Mouse (Mus musculus): ENCODE results near the gene Ttc34. TPM values are rescaled to one million over a fixed set of nuclear protein-coding genes. Genes with fewer than 3 reads are reported as not detected.
A peak's percentile ranks its signal among the peaks of the same experiment; 100 is the strongest.

The Ttc34 gene
- total RNA-seq, 2 experiments from 2014 or later, result 0.14 TPM; not detected in 1

DNA sequence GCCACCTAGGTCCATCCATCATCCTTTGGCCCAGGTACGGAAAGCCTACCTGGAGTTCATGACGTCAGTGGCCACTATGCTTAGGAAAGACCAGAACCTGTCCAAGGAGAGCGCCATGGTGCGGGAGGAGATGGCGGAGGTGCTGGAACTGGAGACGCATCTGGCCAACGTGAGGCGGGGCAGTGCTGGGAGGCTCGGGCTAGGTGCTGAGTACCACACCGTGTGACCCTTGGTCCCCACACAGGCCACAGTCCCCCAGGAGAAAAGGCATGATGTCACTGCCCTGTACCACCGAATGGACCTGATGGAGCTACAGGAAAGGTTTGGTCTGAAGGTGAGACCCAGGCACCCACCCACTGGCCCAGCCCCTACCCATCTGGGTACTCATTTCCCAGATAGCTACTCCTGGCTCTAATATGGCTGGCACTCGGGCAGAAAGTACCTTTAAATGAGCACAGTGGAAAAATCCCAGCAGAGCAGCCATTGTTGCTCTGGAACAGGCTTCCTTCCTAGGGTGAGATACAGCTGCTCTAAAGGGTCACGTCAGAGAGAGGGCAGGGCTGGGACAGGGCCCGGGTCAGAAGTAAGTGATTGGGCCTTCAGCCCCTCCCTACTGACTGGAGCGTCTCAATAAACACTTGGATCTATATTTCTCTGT lies 50.5 kb downstream of the Ttc34 start:
- no peak for DNase-seq
- intact Hi-C loops (cut with DNase I), result no loop called here

DNA sequence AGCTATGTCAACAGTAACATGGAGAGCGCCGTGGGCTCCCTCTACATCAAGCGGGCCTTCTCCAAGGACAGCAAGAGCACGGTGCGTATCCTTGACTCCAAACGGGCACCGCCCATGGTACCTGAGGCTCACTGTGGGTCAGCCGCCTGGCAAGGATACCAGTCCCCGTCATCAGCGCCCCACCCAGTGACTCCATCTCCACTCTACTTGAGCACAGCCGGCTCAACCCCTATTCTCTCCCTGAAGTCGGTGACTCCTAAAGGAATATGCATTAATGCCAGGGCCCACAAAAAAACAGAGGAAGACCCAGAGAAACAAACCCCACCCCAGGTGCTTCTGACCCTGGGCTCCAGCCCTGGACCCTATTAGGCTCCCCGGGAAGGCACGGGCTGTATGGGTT lies 53.6 kb downstream of the Ttc34 start:
- no peak for DNase-seq
- intact Hi-C loops (cut with DNase I), result no loop called here

DNA sequence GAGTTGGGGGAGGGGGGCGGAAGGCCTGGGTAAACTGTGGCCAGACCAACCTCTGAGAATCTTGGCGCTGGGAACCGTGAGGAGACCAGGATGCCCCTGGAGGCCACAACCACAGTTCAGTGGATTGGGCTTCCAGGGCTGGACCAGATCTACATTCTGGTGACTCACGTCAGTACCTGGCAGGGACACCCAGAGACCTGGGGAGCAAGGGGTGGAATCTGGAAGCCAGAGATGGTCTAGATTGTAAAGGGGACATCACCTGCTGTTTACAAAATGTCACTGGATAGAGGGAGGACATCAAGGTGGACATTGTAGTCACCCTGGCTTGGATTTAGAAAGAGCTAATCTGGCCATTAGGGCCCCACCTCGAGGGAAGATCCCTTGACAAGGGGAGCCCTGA lies 58.3 kb downstream of the Ttc34 start:
- intact Hi-C loops (cut with DNase I), result no loop called here
- no peak for DNase-seq

DNA sequence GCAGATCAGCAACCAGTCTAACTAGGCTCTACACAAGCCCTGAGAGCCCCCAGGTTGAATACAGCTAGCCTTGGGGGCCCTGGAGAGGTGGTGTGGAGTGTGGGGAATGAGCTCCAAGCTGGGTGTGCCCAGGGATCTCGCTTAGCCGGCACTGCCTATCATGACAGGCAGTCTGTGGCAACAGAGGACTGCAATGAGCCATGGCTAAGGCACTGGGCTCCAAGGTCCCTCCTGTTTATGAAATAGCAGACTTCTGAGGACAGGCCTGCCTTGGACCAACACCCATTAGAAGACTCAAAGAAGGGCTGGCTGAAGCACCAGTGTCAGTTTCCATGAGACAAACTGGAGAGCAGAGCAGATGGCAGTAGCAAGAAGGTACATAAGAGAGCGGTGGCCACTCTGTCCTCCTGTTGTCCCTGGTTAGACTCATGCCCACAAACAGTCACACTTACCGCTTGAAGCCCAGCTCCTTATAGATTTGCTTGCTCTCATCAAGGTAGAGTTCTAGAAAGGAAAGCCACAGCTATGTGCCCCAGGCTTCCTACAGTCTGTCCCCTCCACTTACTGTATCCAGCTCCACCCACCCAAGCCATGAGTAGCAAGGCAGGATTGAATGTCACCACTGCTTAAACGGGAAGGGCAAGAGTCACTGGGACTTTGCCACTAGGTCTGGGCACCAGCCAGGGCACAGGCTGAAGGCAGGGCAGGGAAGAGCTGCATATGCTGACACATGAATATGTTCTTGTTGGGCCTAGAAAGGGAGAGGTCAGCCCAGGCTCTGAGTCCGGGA lies 60.6 kb downstream of the Ttc34 start:
- no peak for DNase-seq
- intact Hi-C loops (cut with DNase I), result no loop called here

DNA sequence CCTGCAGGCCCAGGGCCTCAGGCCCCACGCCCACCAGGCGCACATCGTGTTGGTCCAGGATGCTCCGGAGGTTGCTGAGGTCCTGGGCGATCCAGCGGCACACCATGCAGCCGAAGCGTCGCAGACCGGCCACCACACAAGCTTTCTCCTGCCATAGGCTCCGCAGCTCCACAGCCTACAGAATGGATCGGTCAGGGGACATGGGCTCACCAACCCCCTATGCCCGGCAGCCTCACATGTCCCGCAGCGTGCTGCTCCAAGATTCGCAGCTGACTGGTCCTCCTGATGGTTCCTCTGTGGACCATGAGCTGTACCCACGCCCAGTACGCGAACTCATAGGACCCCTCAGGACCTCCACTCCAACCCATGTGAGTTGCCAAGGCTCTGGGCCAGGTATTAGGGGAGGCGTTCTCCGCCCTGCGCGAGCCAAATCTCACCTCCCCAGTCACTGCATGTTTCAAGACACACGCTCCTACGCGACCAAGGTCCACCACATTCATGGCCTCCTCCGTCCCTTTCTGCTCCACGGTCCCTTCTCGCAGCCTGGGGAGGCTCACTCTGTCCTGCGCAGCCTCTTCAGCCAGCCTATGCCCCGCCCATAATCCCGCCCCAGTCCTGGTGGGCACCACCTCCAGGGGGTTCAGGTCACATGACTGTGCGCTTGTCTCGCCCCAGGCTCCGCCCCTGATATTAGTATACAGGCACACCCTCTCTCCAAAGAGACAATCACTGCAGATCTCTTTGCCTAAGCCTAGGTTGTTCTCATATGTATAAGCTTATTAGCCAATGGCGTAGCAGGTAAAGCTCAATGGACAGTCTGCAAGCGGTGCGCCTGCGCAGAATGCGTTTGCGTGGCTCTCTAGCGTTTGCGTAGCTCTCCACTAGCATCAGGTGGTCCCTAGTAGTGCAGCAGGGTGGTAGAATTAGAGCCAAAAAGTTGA lies 61.5 kb downstream of the Ttc34 start, which contains the start of gene Fam213b:
Gene Fam213b (minus strand): TSS at position 630 of the 941 bp plus-strand sequence.
- intact Hi-C loops (cut with DNase I), result no loop called here
- DNase-seq, result peak; percentile 72 to 74

DNA sequence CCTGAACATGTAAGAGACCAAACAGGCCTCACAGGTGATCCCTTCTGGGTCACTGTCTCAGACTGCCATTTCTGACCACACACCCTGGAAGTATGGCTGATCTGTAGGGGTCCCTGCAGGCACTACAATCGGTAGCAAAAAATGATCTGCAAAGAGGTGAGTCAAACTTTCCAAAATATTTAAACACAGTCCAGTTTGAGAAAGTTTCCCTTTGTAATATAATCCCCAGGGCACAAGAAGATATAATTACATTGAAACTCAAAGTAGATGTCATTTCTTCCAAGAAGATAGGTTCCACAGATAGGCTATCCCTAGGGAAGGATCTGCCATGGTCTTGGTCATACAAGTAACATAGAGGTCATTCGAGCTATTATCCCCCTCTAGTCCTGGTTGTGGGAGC lies 65.1 kb downstream of the Ttc34 start:
- intact Hi-C loops (cut with DNase I), result no loop called here

DNA sequence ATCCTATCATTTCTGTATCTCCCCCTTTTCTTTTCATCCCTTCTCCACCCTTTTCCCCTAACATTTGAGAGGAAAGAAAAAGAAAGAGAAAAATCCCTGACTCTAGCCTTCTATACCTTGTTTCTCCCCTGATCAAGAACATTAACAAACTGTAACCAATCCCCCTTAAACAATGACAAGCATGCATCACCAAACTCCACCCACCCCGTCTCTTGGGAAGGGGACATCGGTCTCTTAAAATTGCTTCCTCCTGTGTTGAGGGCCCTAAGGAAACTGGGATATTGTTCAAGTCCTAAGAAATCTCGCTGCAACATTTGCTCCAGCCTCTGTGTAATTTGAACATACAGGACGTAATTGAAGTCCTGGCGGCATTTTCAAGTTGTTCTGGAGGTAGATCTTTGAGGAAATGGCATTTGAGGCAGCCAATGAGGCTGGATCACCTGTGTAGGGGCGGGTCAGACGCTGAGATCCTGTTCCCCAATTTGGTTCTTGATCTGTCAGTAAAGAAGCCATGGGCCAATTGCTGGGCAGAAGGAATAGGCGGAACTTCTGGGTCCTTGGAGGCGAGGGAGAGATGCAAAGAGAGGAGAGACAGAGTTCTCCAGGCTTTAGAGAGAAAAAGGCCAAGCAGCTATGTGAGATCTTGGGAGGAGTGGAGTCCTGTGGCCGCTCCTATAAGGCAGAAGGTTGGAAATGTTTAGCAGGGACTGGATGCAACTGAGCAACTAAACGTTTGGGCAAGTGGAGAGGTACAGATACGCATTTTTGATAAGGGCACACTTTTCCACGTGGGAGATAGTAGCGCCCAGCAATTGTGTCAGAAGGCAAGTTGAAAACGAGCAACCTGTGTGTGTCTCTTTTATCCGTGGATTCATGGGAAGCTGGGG lies 67.2 kb downstream of the Ttc34 start:
- intact Hi-C loops (cut with DNase I), result no loop called here
- DNase-seq, result peak; percentile 60 to 68

More for the DNA sequence above, 65.1 kb downstream of the Ttc34 start:
- DNase-seq, result no peak

DNA sequence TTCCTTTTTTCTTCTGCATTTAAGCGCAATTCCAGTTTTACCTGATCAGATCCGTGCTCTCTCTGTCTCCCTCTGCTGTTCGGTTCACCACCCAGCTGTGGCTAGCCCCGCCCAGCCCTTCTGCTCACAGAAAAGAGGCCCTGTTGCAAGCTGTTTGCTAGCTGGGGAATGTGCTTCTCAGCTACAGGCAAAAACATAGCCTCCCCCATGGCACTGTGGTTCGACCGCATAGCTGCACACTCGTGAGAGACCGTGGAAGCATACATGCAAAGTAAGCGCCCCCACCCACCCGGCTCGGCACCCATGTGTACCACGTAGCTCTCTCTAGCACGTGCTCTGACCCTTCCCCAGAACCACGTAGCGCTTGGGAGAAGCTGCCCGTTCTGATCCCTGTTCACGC lies 70.6 kb downstream of the Ttc34 start:
- DNase-seq, result peak; percentile 64 to 69
- intact Hi-C loops (cut with DNase I), result loop anchor here (1.0 kb wide), 1 partner anchor 30 kb away; no protein-coding TSS in a partner anchor

DNA sequence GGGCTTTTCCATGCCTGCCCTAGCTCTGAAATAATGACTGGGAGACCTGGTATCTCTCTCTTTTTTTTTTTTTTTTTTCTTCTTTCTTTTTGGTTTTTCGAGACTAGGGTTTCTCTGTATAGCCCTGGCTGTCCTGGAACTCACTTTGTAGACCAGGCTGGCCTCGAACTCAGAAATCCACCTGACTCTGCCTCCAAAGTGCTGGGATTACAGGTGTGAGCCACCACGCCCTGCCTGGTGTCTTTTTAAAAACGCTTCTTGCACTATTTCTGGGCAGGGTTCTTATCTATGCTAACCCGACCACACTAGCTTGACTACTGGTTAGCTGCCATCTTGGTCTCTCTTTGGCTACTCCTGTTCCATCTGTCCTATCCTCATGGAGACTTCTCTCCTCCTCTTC lies 71.2 kb downstream of the Ttc34 start:
- intact Hi-C loops (cut with DNase I), result no loop called here
- no peak for DNase-seq

DNA sequence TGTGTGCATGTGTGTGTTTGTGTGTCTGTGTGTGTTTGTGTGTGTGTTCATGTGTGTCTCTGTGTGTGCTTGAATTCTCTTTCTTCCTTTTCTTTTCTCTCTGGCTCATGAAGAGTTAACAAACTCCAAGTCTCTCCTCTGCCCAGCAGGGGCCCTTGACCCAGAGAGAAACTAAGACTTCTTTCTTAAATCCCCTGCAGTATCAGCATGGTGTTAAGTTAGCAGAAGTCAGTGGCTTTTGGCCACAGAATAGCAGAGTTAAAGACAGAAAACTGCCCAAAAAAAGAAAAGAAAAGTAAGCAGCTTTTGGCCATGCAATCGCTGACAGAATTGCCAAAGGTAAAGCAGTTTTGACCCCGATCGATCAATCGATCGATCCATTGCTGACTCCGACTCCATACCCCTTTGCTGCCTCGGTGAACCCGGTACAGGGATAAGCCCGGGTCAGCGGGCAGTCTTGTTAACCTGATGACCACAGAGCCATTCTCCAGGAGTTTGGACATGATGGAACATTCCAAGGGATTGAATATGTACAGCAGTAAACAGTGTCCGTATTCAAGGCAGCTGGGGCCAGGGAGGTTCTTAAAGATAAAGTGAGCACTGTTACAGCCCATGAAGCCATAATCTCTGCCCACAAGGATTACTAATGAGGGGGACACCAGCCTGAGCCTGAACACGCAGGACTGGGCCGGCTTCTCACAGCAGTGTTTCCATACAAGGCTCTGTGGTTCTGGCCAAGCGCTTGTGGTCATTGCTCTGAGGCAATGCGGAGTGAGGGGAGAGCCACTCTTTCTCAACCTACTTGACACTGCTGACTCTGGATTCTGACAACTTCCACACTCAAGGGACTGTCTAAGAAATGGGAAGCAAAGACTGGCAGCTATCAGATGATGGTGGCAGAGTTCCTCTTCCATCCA lies 73.6 kb downstream of the Ttc34 start:
- DNase-seq, result no peak
- intact Hi-C loops (cut with DNase I), result no loop called here

DNA sequence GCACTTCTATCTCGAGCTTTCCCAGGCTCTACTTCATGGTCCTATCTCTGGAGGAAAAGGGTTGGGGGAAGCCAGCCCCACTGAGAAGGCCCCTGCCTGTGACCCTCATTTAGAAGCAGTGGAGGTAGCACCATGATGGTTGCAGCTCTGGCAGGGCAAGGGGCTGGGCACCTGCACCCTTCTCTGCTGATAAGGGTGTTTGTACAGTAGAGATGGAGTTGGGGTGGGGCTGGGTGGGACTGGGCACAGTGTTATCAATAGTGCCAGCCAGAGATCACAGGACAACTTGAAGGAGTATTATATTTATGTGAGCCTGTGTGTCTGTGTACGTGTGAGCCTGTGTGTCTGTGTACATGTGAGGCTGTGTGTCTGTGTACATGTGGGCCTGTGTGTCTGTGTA lies 74.4 kb downstream of the Ttc34 start:
- no peak for DNase-seq
- intact Hi-C loops (cut with DNase I), result no loop called here

DNA sequence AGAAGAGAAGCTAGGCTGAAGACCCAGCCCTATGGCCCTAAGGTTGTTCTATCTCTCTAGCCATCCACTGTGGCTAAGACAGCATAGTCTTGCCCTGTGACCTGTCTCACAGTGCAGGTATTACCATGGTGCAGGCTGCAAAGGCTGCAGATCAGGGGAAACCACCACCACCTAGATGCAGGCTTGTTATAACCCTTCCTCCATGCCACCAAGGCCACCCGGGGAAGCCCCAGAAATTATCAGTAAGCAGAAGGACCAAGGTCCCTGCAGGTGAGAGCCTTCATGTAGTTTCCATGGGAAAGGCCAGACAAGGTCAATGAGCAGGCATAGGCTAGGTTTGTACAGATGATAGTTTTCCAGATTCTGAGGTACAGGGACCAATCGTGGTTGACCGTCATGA lies 76.6 kb downstream of the Ttc34 start:
- DNase-seq, result no peak
- intact Hi-C loops (cut with DNase I), result no loop called here

DNA sequence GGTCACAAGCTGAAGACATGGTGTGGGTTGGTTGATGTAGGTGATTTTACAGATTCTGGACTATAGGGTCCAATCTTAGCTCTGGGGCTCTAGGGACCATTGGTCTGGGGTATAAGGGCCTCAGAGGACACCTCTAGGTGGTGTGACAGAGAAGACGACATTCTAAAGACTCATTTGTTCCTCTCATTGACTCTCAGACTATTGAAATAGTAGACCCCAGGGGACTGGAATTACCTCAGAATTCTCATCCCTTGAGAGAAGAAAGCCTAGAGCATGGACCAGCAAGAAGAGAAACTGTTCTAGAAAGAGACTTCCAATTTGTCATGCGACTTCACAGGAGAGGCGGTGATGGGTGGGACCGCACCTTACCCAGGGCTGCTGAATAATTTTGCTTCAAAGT lies 77.0 kb downstream of the Ttc34 start:
- intact Hi-C loops (cut with DNase I), result no loop called here
- no peak for DNase-seq

DNA sequence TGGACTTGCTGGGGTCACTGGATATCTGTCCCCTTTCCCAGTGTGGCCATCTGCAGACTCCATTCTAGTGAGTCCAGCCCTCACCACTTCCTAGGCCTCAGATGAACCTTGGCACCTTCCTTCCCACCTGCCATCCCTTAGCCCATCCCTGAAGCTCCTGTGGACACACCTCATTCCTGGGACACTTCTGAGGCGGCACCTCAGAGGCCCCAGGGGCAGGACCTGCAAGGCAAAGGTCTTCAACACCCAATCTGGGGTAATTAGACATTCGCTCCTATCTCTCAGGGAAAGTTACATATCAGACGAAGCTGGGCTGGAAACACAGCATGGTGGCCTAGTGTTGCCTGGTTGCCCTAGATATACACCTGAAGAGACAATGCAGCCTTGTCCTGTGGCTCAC lies 77.4 kb downstream of the Ttc34 start:
- no peak for DNase-seq
- intact Hi-C loops (cut with DNase I), result no loop called here

DNA sequence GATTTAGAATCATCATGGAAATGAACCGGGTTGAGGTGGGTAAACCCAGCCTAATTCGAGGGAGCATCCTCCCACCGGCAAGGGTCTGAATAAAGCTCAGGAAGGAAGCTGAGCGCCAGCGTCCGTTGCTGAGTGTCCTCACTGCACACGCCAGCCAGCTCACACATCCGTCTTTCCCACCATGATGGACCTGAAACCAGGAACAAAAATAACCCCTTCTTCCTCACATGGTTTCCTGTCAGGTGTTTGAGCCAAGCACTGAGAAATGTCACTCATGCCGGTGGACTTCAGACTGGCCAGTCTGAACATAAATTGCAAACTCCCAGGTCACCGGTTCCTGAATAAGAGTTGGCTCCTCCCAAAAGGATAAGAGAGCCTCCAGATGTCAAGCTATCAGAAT lies 78.0 kb downstream of the Ttc34 start:
- intact Hi-C loops (cut with DNase I), result no loop called here
- DNase-seq, result no peak

DNA sequence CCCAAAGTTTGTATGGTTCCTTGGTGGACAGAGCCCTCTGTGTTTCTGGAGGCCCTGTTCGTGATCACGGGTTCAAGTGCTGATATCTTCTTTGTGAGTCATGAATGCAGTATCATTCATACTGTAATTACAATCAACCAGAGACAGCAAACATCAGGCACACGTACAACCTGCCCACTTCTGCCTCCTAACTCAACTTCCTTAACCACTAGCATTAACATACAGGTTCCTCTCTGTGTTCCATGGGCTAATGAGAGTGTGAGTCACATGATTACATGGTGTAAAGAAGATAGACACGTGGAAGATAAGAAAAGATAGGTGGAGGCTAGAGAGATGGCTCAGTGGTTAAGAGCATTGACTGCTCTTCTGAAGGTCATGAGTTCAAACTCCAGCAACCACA lies 79.4 kb downstream of the Ttc34 start:
- no peak for DNase-seq
- intact Hi-C loops (cut with DNase I), result no loop called here

Measured in heart, postnatal 36 days (tissue).